Mouse (Mus musculus) G1E (cell line): ENCODE data around the gene Serhl.

Experiments
- GATA1 ChIP-seq: IDR thresholded peaks from 2 replicates; pipeline ENCODE4 v1.6.1; 2012; ENCODE audit warnings: borderline replicate concordance, low read length, inconsistent platforms, mixed read lengths
- TAL1 ChIP-seq: conservative IDR thresholded peaks from 2 replicates; pipeline ENCODE4 v1.6.1; 2012; ENCODE audit warnings: low read depth, low read length, inconsistent platforms, mixed read lengths

DNA sequence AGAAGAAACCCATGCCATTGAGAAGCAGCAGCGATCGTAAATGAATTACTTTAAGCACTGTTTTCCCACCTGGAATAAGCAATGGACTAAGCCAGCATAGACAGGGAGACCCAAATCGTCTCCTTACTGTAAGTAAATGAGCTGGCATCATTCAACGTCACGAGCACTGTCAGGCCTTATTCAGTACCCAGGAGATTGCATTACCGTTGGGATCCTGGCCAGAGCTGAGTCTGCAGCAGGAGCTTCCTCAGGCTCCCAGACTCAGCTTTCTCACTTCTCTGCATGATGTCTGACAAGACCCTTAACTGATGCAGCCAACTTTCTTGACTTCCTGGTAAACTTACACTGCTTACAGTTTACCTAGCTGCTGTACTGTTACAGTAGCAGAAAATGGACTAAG lies 45.4 kb downstream of the Serhl start:
- TF ChIP-seq GATA1 (no peak), TAL1 (no peak)
